Mouse (Mus musculus) cerebellum, postnatal 25 days (tissue): ENCODE results near the gene Pank4.

ENCODE experiments used
- DNase-seq, 2 experiments: peaks; one replicate each; pipeline ENCODE4 v3.0.0; 2021; ENCODE audit warnings: mixed read lengths in 2 of 2

Pank4 gene

GRCm38 (mm10) chr4:154943323-154944039 is 20.4 kb upstream of the Pank4 start:
- DNase-seq = no peak

- peak; percentile 74 to 86 for DNase-seq
Observed at GRCm38 (mm10) chr4:154944121-154944590, 19.8 kb upstream of the Pank4 start.

- peak; percentile 71 to 82 for DNase-seq
Observed at GRCm38 (mm10) chr4:154946319-154946718, 17.6 kb upstream of the Pank4 start.

- DNase-seq = no peak
Observed at GRCm38 (mm10) chr4:154948066-154948939, 15.6 kb upstream of the Pank4 start.

- DNase-seq = no peak
Observed at GRCm38 (mm10) chr4:154948940-154949588, 14.9 kb upstream of the Pank4 start.

- DNase-seq = no peak
Observed at GRCm38 (mm10) chr4:154949589-154949982, 14.3 kb upstream of the Pank4 start.

GRCm38 (mm10) chr4:154952461-154953241 is 11.3 kb upstream of the Pank4 start:
- DNase-seq = peak in 1 of 2 experiments; percentile 28

GRCm38 (mm10) chr4:154956604-154957003 is 7.3 kb upstream of the Pank4 start:
- peak in 1 of 2 experiments; percentile 23 for DNase-seq

GRCm38 (mm10) chr4:154957289-154957993 is 6.5 kb upstream of the Pank4 start:
- peak in 1 of 2 experiments; percentile 34 for DNase-seq

GRCm38 (mm10) chr4:154958171-154958570 is 5.8 kb upstream of the Pank4 start:
- DNase-seq = peak; percentile 66 to 80

- no peak for DNase-seq
Observed at GRCm38 (mm10) chr4:154958621-154959020, 5.3 kb upstream of the Pank4 start.

- peak in 1 of 2 experiments; percentile 52 for DNase-seq
Observed at GRCm38 (mm10) chr4:154960021-154960689, 3.8 kb upstream of the Pank4 start.

- DNase-seq = peak; percentile 61
Observed at GRCm38 (mm10) chr4:154960690-154961225, 3.2 kb upstream of the Pank4 start, which contains the start of gene Hes5. Gene Hes5 (plus strand): TSS chr4:154960923.

GRCm38 (mm10) chr4:154961226-154961738 is 2.6 kb upstream of the Pank4 start:
- DNase-seq = peak; percentile 65 to 68

- DNase-seq = no peak
Observed at GRCm38 (mm10) chr4:154961911-154962310, 2.0 kb upstream of the Pank4 start.

GRCm38 (mm10) chr4:154962683-154963082 is 1.2 kb upstream of the Pank4 start:
- DNase-seq = no peak

- DNase-seq = peak in 1 of 2 experiments; percentile 40
Observed at GRCm38 (mm10) chr4:154963190-154963836, 610 bp upstream of the Pank4 start.

GRCm38 (mm10) chr4:154964581-154965235 is 785 bp downstream of the Pank4 start:
- no peak for DNase-seq

- no peak for DNase-seq
Observed at GRCm38 (mm10) chr4:154965856-154966255, 1.9 kb downstream of the Pank4 start.
